Mouse (Mus musculus) liver, embryonic 14.5 days (tissue): ENCODE data around the gene Fgfr2.

Source experiments
- CTCF ChIP-seq: IDR thresholded peaks from 2 replicates; pipeline ENCODE4 v1.5.1; 2016; ENCODE audit warnings: antibody characterized with exemption, low read depth, control low read depth
- EP300 ChIP-seq: IDR thresholded peaks from 2 replicates; pipeline ENCODE4 v1.6.1; 2016; ENCODE audit warnings: antibody characterized with exemption, low read depth

- TF ChIP-seq CTCF = no peak
- TF ChIP-seq EP300 = no peak
Measured at GRCm38 (mm10) chr7:130731792-130732191, 2391.4 kb downstream of the Fgfr2 start.
